Mouse (Mus musculus): ENCODE measurements around the gene Gng10. TPM values are rescaled to one million over a fixed set of nuclear protein-coding genes. Genes with fewer than 3 reads are reported as not detected.

Gene Gng10
- 193 and 195 TPM in 2 replicates for polyA plus RNA-seq (2015; fragmentation: Nextera tagmentation; extraction: Ambion mirVana)

GRCm38 (mm10) chr4:59034918-59035785, at the start of gene Gng10:
TSS of gene Gng10 (plus strand) at chr4:59035088.
- 9% methylated on average over 74 of the region's 76 CpGs for WGBS
- peak; percentile 83 for ATAC-seq (ENCODE audit: low FRiP score, low read depth)

GRCm38 (mm10) chr4:58985157-58985648, 49.7 kb upstream of the Gng10 start:
- ATAC-seq (ENCODE audit: low FRiP score, low read depth) = no peak
- H3K36me3 ChIP-seq = no peaks in the 10 kb centered on the region
- H3K9me3 ChIP-seq = no peaks in the 10 kb centered on the region
- H3K4me2 ChIP-seq (replicated peaks) = no peak overlapping the region
- no peak overlapping the region for H3K4me3 ChIP-seq
- no peak overlapping the region for H3K27ac ChIP-seq
- H3K9ac ChIP-seq = no peak overlapping the region
- H3K4me1 ChIP-seq = peaks cover 10% of the 10 kb centered on the region
- 23% methylated on average over 7 of the region's 7 CpGs for WGBS
- H3K27me3 ChIP-seq = no peaks in the 10 kb centered on the region

More at GRCm38 (mm10) chr4:59034918-59035785, at the start of gene Gng10:
- peak within 1 kb of the TSS; percentile 56; the same call in 1 of the 2 replicates for H3K27ac ChIP-seq
- H3K9me3 ChIP-seq = peaks cover 2% of the 10 kb centered on the region; the same call in 1 of the 2 replicates
- H3K27me3 ChIP-seq = no peaks in the 10 kb centered on the region
- H3K4me1 ChIP-seq = peaks cover 12% of the 10 kb centered on the region
- peaks cover 22% of the 10 kb centered on the region for H3K36me3 ChIP-seq
- H3K4me2 ChIP-seq (replicated peaks) = peak within 1 kb of the TSS; percentile 67
- H3K4me3 ChIP-seq = peak within 1 kb of the TSS; percentile 86
- H3K9ac ChIP-seq = peak within 1 kb of the TSS; percentile 85

DNA sequence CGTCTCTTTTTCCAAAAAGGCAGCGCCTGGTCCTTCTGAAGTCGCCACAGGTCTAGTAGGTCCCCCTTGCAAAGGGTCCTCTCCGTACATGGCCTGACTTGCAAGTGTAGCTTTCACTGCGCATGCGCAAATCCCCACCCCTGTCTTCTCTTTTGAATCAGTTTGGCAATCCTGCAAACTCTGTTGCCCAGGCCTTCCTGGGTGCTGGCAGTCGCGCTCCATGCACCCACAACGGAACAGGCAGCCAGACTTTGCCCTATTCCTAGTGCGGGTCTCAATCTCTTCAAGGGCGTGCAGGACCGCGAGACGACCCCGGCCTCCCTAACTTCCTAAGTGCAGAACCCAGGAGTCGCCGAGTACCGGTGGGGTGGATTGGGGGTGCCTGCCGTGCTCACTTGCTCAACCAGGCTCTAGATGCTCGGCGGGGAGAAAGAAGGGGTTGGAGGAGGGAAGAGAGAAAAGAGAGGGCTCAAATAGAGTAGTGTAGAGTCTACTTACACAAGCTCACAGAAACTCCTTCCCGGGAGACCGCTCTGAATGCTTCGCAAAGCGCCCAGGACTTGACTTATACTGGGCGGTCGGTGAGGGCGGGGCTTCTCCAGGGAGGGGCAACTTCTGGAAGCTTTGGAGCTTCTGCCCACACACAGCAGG, 48.2 kb upstream of the Gng10 start, which contains the start of gene Ptgr1:
Gene Ptgr1, minus strand, starts transcription at position 580 of the 651 bp plus-strand sequence.
- peak within 1 kb of the TSS; percentile 67 for H3K4me3 ChIP-seq
- peak; percentile 68 for ATAC-seq (ENCODE audit: low FRiP score, low read depth)
- no peaks in the 10 kb centered on the region for H3K36me3 ChIP-seq
- H3K4me2 ChIP-seq (replicated peaks) = peak within 1 kb of the TSS; percentile 79
- no peaks in the 10 kb centered on the region for H3K27me3 ChIP-seq
- peaks cover 10% of the 10 kb centered on the region for H3K4me1 ChIP-seq
- H3K27ac ChIP-seq = peak within 1 kb of the TSS; percentile 48; the same call in 1 of the 2 replicates
- WGBS = under 1% methylated on average over 28 of the region's 28 CpGs
- H3K9ac ChIP-seq = peak within 1 kb of the TSS; percentile 74
- no peaks in the 10 kb centered on the region for H3K9me3 ChIP-seq

DNA sequence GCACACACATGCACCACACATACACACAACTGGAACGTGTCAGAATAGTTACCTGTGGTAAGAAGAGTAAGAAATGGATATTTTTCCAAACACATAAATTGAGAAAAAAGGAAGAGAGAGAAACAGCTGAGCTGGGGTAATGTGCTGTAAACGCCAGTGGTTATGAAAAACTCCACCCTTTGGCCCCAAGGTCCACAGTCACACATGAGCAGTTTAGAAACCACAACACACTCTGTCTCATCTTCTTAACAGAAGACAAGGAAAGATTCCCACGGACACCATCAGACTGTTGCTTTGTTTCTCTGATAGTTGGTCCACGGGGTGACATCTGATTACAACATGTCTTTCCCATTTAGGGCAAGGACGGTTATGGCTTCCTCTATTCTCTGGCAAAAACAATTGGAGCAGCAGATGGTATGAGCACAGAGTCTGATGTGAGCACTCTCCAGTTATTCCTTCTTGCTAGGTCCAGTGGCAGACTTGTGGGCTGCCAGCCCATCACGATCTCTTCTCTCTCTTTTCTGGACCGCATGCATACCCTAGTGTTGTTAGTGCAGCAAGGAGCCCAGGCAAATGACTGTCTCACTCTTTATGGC, 45.5 kb upstream of the Gng10 start:
- H3K9me3 ChIP-seq = no peaks in the 10 kb centered on the region
- H3K4me1 ChIP-seq = peaks cover 10% of the 10 kb centered on the region
- no peak overlapping the region for H3K9ac ChIP-seq
- no peak for ATAC-seq (ENCODE audit: low FRiP score, low read depth)
- no peak overlapping the region for H3K4me2 ChIP-seq (replicated peaks)
- WGBS = 87% methylated on average over 7 of the region's 7 CpGs
- no peaks in the 10 kb centered on the region for H3K36me3 ChIP-seq
- H3K4me3 ChIP-seq = no peak overlapping the region
- no peaks in the 10 kb centered on the region for H3K27me3 ChIP-seq
- no peak overlapping the region for H3K27ac ChIP-seq

DNA sequence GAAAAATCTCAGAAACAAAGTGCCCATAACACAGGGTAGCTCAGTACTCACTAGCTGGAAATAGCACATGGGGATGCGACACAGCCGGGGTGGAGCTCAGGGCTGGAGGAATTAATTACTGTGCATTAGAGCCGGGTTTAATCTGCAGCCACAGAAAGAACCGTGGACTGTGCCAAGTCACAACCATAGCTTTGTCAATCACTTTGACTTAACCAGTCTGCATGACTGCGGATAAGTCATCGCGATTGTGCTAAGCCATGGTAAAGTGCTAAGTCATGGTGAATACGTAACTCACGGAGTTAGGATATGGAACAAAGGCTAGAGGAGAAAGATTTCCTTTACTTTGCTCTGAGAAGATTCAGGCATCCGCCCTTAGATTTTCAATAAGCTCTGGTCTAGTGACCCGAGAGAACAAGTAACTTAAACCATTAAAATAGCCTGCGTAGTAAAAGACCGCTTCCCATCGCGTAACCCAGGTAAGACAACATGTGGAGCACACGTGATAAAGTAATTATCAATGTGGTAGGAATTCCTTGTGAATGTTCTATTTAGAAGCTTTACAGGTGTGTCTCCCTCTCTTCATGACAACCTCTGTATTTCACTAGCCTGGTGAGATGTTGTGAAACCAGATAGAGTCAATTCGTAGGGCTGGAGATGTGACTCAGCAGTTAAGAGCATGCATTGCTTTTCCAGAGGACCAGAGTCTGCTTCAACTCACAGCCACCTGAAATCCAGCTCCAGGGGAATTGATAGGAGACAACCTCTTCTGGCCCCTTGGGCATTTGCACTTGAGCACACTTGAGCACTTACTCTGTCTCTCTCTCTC, 44.1 kb upstream of the Gng10 start:
- Histone ChIP-seq H3K27ac (no peak overlapping the region), H3K27me3 (no peaks in the 10 kb centered on the region), H3K9ac (no peak overlapping the region), H3K9me3 (no peaks in the 10 kb centered on the region), H3K4me3 (no peak overlapping the region), H3K4me2 (replicated peaks) (no peak overlapping the region), H3K4me1 (peaks cover 10% of the 10 kb centered on the region), H3K36me3 (no peaks in the 10 kb centered on the region)
- ATAC-seq (ENCODE audit: low FRiP score, low read depth) = no peak
- WGBS = 74% methylated on average over 17 of the region's 17 CpGs

GRCm38 (mm10) chr4:58992195-58992594, 42.7 kb upstream of the Gng10 start:
- Histone ChIP-seq H3K4me1 (peaks cover 2% of the 10 kb centered on the region; the same call in 1 of the 2 replicates), H3K4me3 (no peak overlapping the region), H3K9ac (no peak overlapping the region), H3K27ac (no peak overlapping the region), H3K36me3 (no peaks in the 10 kb centered on the region), H3K9me3 (no peaks in the 10 kb centered on the region), H3K27me3 (no peaks in the 10 kb centered on the region), H3K4me2 (replicated peaks) (no peak overlapping the region)
- 82% methylated on average over 5 of the region's 5 CpGs for WGBS
- ATAC-seq (ENCODE audit: low FRiP score, low read depth) = no peak

GRCm38 (mm10) chr4:58994762-58995161, 40.1 kb upstream of the Gng10 start, which contains the start of gene Dnajc25:
TSS of gene Dnajc25 (plus strand) at chr4:58995062.
- Histone ChIP-seq H3K9ac (no peak within 1 kb of the TSS), H3K4me2 (replicated peaks) (no peak within 1 kb of the TSS), H3K9me3 (no peaks in the 10 kb centered on the region), H3K27ac (no peak within 1 kb of the TSS), H3K4me1 (no peaks in the 10 kb centered on the region), H3K27me3 (no peaks in the 10 kb centered on the region), H3K4me3 (no peak within 1 kb of the TSS), H3K36me3 (no peaks in the 10 kb centered on the region)
- no peak for ATAC-seq (ENCODE audit: low FRiP score, low read depth)
- 91% methylated on average over 4 of the region's 4 CpGs for WGBS

DNA sequence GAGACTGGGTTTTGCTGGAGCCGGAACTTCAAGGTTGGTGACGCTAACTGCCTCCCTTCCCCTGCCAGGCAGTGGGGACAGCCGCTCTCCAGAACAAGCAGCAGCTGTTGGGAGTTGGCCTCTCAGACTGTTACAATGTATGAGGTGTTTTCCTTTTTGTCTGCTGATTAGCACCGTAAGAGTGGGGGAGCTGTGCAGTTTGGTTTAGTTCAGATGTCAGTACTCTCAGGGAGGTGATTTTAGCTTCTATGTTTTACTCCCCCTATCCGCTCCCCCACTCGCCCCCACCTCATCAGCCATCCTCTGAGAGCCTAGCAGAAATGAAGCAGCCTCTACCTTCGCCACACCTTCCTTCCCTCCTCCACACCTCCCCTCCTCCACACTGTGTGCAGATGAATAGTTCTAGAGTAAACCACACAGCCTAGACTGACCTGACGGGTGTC, 39.6 kb upstream of the Gng10 start:
- no peak overlapping the region for H3K4me2 ChIP-seq (replicated peaks)
- no peaks in the 10 kb centered on the region for H3K9me3 ChIP-seq
- no peak for ATAC-seq (ENCODE audit: low FRiP score, low read depth)
- no peak overlapping the region for H3K27ac ChIP-seq
- no peak overlapping the region for H3K4me3 ChIP-seq
- no peaks in the 10 kb centered on the region for H3K4me1 ChIP-seq
- no peaks in the 10 kb centered on the region for H3K36me3 ChIP-seq
- no peaks in the 10 kb centered on the region for H3K27me3 ChIP-seq
- WGBS = 62% methylated on average over 8 of the region's 8 CpGs
- no peak overlapping the region for H3K9ac ChIP-seq

DNA sequence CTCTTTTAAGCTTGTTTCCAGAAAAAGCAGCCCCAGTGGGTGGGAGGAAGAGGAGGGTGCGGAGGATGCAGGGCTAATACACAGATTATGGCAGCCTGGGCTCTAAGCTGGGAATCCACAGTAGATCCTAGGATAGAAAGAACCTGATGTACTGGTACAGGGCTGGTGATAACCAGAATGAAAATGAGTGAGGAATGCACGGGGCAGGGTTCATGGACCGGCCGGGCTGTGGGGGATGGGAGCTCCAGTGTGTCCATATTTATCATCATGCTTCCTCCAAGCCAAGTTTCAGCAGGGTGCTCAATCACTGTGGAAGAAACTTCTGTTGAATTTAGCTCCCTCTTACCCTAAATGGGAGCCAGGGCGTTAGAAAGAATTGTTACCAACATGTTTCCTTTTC, 37.8 kb upstream of the Gng10 start:
- Histone ChIP-seq H3K9ac (no peak overlapping the region), H3K9me3 (no peaks in the 10 kb centered on the region), H3K4me2 (replicated peaks) (no peak overlapping the region), H3K4me3 (no peak overlapping the region), H3K27me3 (no peaks in the 10 kb centered on the region), H3K4me1 (no peaks in the 10 kb centered on the region), H3K27ac (no peak overlapping the region), H3K36me3 (no peaks in the 10 kb centered on the region)
- no peak for ATAC-seq (ENCODE audit: low FRiP score, low read depth)
- WGBS = 80% methylated on average over 5 of the region's 5 CpGs

DNA sequence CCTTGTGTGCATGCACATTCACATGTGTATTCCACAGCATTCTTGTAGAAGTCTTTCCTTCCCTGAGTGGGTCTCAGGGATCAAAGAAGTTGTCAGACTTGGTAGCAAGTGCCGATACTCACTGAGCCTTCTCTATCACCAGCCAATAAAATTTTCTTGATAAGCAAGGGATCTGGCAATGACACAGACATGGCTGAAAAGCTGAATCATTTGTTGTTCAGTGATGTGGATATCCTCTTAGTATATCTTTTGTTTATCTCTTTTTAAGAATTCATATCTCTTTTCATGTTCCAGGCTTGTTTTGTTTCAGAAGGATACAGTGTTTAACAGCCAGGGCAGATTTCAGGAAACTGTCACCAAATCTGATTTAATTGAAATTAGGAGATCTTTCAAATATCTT, 36.2 kb upstream of the Gng10 start:
- H3K4me2 ChIP-seq (replicated peaks) = no peak overlapping the region
- H3K27ac ChIP-seq = no peak overlapping the region

GRCm38 (mm10) chr4:58999686-59000085, 35.2 kb upstream of the Gng10 start:
- Histone ChIP-seq H3K9ac (no peak overlapping the region), H3K27me3 (no peaks in the 10 kb centered on the region), H3K9me3 (no peaks in the 10 kb centered on the region), H3K4me2 (replicated peaks) (no peak overlapping the region), H3K36me3 (no peaks in the 10 kb centered on the region), H3K4me1 (peaks cover 15% of the 10 kb centered on the region), H3K4me3 (no peak overlapping the region), H3K27ac (no peak overlapping the region)
- ATAC-seq (ENCODE audit: low FRiP score, low read depth) = no peak
- WGBS = 9% methylated on average over 2 of the region's 2 CpGs

More for the DNA sequence above, 36.2 kb upstream of the Gng10 start:
- H3K9me3 ChIP-seq = no peaks in the 10 kb centered on the region
- no peak overlapping the region for H3K9ac ChIP-seq
- ATAC-seq (ENCODE audit: low FRiP score, low read depth) = no peak
- H3K4me3 ChIP-seq = no peak overlapping the region
- no peaks in the 10 kb centered on the region for H3K36me3 ChIP-seq
- no peaks in the 10 kb centered on the region for H3K27me3 ChIP-seq
- WGBS = 90% methylated on average over 1 of the region's 1 CpGs
- H3K4me1 ChIP-seq = peaks cover 5% of the 10 kb centered on the region; the same call in 1 of the 2 replicates
